Mouse (Mus musculus) liver, postnatal 0 days (tissue): Measurements from ENCODE around the gene Trpm3.

Experiments
- CTCF ChIP-seq: sonication (generic); IDR thresholded peaks from 2 replicates; pipeline ENCODE4 v1.5.1; 2016; ENCODE audit warnings: antibody characterized with exemption, low read depth
- EP300 ChIP-seq: IDR thresholded peaks from 2 replicates; pipeline ENCODE4 v1.6.1; 2016; ENCODE audit warnings: antibody characterized with exemption, low read depth, mild to moderate bottlenecking

DNA sequence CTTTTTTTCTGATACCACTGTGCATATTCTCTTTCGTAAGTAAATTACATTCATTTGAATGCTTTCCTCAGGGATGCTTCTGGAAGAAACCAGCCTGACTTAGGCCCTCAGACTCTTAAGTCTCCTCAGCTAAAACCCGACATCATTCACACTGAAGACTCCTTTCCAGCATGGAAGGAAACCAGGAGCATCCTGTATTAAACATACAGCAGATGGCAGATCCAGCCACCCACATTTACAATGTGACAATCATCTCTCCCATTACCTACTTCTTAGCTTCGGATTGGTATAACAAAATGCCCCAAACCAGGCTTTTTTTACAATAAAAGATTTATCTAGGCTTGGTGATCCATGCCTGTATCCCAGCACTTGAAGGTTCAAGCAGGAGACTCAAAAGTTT, 796.2 kb downstream of the Trpm3 start:
- TF ChIP-seq CTCF (no peak), EP300 (no peak)
